Mouse (Mus musculus) lung, adult 18-20 months (tissue): ENCODE results near the gene Zfp420.
A peak's percentile ranks its signal among the peaks of the same experiment; 100 is the strongest.

ENCODE experiments used
- DNase-seq, 2 experiments: peaks; one replicate each; pipeline ENCODE4 v3.0.0; 2022; ENCODE audit warnings: mixed read lengths in 2 of 2

The Zfp420 gene

GRCm38 (mm10) chr7:29904101-29904500 is 44.3 kb downstream of the Zfp420 start:
- DNase-seq, result no peak

GRCm38 (mm10) chr7:29905966-29906681 is 46.3 kb downstream of the Zfp420 start, which contains the start of gene Zfp27:
TSS of gene Zfp27 (minus strand) at chr7:29906572.
- peak; percentile 67 to 80 for DNase-seq

DNA sequence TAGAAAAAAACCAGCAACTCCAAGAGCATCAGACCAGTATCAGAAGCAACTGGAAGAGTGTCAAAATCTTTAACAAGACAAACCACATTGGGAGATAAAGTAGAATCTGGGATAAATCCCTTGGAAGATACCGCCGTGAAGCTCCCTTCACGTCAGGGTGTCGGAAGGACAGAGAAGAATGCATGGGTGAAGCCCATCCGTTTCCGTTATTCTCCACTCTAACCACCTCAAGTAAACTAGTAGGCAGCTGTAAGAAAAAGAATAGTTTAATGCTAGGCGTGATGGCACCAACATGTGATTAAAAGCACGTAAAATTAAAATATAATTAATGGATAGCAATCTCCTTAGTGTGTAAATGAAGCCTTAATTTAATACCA is 46.9 kb downstream of the Zfp420 start:
- DNase-seq, result no peak

DNA sequence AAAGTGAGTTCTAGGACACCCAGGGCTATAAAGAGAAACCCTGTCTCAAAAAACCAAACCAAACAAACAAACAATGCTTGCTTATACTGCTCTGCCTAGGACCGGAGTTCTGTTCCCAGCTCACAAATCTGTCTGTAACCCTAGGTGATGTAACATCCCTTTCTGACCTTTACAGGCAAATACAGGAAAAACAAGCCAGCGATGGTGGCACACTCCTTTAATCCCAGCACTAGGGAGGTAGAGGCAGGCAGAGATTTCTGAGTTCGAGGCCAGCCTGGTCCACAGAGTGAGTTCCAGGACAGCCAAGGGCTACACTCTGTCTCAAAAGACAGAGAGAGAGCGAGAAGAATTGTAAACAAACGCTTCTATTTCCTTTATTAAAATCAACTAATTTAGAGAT is 47.4 kb downstream of the Zfp420 start:
- DNase-seq, result no peak

DNA sequence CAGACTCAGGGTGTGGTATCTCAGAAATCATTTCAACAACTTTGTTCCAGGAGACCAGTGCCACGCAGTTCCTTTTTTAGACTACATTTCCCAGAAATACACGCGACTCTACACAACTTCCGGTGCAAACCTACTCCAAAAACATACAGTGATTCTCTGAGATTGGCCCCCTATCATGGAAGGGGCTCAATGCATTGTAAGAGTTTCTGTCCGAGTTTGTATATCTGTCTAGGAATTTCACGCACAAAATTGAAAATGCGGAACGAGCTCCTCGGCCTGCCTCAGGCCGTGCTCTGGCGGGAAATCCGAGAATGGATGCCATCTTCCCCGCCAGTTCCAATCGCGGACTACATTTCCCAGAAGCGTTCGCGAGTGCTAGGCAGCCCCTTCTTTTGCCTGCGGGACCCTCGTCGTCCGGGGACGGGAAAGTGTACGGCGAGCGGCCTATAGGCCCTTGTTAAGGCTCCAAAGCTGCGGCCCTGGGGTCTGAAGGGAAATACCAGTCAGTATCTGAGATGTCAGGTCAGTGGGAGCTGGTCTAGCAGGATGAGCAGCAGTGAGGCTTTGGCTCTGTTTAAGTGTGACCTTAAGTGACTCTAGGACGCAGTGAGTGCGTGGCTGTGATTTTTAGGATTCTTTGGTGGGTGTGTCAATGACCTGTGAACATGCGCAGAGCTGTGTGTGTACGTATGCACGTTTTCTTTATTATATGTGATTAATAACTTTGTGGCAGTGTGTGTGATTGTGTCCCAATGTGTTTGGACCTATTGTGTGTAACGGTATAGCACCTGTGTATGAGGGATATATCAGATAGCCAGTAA is 48.6 kb downstream of the Zfp420 start, which contains the start of gene Zfp383:
TSS of gene Zfp383 (plus strand) at position 94 of the 821 bp plus-strand sequence.
- DNase-seq, result peak; percentile 84 to 86

GRCm38 (mm10) chr7:29910252-29910651 is 50.5 kb downstream of the Zfp420 start:
- DNase-seq, result no peak

- no peak for DNase-seq
These were observed 52.4 kb downstream of the Zfp420 start for GRCm38 (mm10) chr7:29912172-29912571.

- no peak for DNase-seq
These were observed 57.7 kb downstream of the Zfp420 start for GRCm38 (mm10) chr7:29917371-29918061.

- peak in 1 of 2 experiments; percentile 7 for DNase-seq
These were observed 58.3 kb downstream of the Zfp420 start for GRCm38 (mm10) chr7:29918062-29918453.

GRCm38 (mm10) chr7:29921439-29922093 is 61.8 kb downstream of the Zfp420 start:
- DNase-seq, result no peak

DNA sequence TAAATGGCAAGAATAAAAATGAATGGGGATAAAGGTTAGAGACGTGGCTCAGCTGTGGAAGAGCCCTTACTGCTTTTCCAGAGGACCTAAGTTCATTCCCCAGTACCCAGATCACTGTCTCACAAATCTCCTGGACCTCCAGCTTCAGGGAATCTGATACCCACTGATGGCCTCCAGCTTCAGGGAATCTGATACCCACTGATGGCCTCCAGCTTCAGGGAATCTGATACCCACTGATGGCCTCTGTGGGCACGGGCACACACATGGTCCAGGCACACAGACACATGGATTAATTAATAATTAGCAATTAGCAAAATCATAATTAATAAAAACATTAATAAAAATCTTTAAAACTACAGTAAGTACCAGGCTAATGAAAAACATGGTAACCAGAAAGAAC is 63.0 kb downstream of the Zfp420 start:
- DNase-seq, result no peak
